Mouse (Mus musculus) heart, adult 8-10 months (tissue): ENCODE data around the gene Nit1. TPM values are rescaled to one million over a fixed set of nuclear protein-coding genes. Genes with fewer than 3 reads are reported as not detected.
A peak's percentile ranks its signal among the peaks of the same experiment; 100 is the strongest.

Source experiments
- DNase-seq: peaks from one replicate; pipeline ENCODE4 v3.0.0; 2022; ENCODE audit warnings: low spot score
- total RNA-seq, 4 experiments: library from RNA; stranded (reverse); gene quantifications; 2 replicates each; pipeline ENCODE4 v1.2.4; 2022

Gene Nit1
- 10 to 100 TPM; 26.9 to 36.8 (median 29.4) TPM for total RNA-seq

DNA sequence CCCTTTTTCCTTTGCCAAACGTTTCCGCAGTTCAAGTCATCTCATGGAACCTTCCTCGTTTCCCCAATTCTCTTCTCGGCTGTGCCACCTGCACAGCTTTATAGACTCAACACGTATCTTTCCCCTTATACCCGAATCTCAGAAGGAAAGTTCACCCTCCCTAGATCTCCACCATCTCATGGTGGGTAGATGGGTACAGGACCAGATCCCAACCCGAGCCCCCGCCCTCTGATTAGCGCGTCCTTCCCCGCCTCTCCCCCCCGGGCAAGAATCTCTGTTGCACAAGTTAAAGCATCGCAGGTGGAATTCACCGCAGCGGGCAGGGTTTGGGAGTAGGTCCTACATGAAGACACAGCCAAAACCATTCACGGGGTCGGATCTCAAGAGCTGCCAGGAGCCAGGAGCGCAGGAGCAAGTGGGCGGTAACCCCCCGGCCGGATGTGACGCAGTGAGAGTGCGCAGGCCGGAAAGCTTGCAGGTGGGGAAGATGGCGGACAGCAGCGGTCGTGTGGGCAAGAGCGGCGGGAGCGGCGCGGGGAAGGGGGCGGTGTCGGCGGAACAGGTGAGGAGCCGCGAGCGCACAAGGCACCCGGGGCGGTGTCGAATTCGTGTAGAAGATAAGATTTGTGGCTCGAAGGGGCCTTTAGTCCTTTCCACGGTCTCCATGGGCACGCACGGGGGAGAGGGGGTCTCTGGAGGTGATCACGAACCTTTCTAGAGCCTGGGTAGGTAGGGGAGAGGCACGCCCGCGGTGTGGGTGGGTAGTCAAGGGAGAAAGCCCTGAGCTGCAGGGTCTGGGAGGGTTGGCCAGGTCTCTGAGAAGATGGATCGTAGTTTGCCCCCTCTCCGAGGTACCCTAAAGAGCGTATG lies at the start of gene Nit1, which contains the start of gene Pfdn2:
Gene Nit1 (minus strand): TSS at position 422 of the 870 bp plus-strand sequence.
Gene Pfdn2 (plus strand): TSS at position 446 of the 870 bp plus-strand sequence.
- DNase-seq, result peak; percentile 91

DNA sequence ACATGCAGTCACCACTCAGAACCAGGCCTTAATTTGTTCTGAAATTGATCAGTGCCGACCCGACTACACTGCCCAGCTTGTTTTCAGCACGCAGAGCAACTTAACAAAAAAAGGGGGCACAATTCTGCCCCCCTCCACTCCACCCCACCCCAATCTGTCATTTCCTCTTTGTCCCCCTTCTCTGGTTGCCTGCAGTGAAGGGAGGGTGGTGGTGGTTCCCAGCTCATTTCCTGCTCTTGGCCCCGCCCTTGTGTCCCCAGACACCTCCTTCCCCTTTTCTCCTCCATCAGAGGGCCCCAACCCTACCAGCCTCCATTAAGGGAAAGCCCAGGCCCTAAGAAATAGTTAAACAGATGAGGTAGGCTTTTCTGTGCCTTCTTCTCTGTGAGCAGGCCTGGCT lies 44.7 kb upstream of the Nit1 start:
- DNase-seq, result peak; percentile 29

DNA sequence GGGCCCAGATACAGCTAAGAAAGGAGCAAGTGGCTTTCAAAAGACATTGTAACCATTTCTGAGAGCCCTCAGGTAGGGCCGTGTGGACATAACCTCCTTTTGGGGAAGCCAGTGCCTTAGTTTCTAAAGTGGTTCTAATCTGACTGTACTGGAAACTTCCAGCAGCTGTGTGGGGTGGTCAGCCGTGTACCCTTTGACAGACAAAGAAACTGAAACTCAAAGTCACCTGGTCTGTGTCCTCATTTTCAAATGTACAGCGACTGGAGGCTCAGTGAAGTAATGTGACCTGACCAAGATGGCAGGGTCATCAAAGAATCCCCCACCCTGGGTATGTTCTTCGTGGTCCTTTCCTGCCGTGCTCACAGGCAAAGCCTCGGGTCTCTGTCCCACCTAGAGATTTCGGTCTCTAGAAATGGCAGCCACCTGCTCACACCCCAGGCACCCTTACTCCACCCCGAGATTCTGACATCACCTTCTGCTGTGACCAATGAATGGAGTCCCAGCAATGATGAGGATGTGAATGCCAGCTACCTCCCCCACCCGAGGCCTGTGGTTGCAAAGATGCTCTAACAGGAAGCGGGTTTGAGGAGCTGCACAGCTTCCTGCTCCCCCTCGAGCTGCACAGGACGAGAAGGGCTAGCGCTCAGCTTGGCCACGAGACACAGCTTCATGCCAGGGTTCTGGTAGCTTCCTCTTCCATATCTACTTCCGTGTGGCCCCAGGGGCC lies 43.1 kb upstream of the Nit1 start, which contains the start of gene Arhgap30:
Gene Arhgap30 (plus strand): TSS at position 579 of the 727 bp plus-strand sequence.
- peak; percentile 59 for DNase-seq

DNA sequence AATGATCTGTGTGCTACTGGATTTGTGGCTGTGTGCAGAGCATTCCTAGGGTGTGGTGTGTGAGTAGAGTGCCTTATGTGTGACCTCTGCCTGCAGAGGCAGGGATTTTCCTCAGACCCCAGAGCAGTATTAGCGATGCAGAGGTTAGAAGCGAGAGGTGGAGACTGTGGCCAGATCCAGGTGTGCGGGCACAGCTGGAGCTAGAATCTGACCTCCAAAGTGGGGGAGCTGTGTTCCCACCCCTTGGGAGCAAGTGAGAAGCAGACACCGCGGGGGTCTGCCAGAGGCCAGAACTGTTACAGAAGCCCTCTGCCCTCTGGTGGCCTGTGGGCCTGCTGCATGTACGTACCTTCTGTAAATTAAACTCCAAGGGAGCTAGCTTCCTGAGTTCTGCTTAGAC lies 41.7 kb upstream of the Nit1 start:
- DNase-seq, result no peak

DNA sequence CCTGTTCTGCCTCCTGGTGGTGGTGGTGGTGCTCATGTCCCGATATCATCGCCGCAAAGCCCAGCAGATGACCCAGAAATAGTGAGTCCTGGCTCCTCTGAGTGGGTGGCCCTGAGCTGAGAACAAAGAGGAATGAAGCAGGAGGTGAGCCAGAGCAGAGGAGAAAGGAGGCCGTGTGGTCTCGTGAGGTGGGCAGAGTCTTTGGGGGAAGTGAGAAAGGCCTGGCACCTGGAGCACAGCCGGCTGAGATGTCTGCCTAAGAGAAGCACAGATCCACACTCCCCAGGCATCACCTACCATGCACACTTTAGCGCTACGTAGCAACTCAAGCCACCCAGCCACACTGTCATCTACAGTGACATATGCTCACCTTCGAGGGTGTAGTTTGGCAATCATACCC lies 39.7 kb upstream of the Nit1 start:
- no peak for DNase-seq

DNA sequence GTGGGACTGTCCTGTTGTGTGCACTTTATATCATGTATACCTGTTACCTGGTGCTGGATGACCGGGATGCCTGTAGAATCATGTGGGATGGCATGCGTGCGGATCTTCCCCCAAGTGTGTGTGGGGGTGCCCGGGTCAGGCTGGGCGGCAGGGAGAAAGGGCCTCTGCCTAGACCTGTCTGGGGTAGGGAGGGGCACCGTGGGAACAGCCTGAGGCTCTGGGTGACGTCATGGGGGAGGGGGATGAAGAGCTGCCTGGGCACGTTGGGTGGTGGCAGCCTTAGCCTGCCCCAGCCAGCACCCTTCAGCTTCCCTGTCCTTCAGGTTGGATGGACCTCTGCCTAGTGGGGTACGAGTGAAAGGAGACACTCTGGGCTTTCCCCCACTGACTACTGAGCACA lies 38.9 kb upstream of the Nit1 start:
- DNase-seq, result no peak

DNA sequence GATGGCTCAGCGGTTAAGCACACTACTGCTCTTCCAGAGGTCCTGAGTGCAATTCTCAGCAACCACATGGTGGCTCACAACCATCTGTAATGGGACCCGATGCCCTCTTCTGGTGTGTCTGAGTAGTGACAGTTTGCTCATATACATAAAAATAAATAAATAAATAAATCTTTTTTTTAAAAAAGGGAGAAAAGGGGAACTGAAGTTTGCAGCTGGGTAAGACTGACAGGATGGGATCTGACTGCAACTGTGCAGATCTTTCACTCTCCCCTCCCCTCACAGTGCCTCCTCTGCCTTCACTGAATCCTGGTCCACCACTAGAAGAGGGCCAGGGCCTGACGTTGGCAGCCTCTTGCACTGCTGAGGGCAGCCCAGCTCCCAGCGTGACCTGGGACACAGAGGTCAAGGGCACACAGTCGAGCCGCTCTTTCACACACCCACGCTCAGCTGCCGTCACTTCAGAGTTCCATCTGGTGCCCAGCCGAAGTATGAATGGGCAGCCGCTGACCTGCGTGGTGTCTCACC lies 36.7 kb upstream of the Nit1 start:
- no peak for DNase-seq

DNA sequence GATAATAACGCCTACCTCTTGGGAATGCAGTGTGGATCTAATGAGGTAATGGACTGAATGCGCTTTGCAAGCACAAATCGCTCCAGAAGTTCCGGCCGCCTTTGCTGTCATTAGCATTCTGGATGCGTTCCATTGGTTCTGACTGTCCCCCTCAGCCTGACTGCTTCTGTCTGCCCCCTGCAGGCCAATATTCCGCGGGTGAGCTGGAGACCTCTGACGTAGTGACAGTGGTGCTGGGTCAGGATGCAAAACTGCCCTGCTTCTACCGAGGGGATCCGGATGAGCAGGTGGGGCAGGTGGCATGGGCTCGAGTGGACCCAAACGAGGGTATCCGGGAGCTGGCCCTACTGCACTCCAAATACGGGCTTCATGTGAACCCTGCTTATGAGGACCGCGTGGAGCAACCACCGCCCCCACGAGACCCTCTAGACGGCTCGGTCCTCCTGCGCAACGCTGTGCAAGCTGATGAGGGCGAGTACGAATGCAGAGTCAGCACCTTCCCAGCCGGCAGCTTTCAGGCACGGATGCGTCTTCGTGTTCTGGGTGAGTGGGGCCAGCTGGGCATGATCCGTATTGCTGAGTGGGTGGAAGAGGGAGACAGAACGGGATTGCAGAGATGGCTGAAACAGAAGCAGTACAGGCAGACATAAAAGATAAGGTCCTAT lies 34.6 kb upstream of the Nit1 start:
- DNase-seq, result peak; percentile 80

DNA sequence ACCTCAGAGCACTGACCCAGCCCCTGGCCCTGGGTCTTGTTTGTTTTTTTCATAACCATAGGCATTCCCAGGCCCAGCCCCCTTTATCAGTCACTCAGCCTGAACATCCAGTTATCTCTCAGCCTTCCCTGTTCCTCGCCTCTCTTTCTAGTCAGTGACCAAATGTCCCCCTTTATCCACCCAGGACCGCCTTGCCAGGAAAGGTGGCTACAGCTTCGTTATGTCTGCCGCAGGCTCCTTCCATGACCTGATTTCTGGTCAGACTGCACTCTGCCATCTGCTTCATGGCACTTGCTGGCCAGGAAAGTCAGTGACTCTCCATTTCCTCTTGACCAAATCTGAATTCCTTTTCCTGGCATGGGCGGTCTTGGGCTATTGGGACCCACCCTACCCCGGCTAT lies 32.9 kb upstream of the Nit1 start:
- no peak for DNase-seq

DNA sequence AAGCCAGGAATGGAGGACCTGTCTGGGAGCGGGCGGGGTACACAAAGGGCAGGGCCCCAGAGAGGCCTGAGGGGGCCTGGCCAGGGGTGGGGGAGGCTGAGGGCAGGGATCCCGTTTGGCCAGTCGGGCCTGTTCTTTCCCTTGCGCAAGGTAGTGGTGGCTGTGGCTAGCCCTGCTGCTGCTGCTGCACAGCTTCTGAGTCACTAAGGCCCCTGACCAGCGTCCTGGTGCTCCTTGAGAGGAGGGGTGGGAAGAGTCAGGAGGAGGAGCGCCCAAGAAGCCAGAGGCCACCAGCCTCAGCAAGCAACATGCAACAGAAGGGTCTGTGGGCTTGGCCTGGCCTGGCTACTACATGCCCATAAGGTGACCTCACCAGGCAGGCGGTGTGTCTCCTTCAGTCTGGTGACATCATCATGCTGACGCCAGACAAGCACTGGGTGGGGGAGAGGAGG lies 30.2 kb upstream of the Nit1 start:
- DNase-seq, result no peak

DNA sequence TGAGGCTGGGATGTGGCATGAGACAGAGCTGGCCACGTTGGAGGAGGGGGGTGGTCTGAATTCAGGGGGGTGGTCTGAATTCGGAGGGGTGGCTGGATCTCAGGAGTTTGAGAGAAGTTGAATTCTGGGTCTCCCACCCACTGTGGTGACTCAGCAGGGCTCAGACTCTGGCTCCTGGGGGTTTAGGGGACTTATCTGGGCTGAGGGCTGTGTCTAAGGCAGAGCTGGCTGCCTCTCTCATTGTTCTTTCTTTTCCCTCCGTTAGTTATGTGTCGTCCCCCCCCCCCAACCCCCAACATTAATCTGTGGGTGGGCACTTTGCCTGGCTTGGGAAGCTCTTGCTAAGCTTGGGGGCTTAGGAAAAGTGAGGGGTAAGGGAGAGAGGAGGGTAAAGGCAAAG lies 28.5 kb upstream of the Nit1 start:
- no peak for DNase-seq

DNA sequence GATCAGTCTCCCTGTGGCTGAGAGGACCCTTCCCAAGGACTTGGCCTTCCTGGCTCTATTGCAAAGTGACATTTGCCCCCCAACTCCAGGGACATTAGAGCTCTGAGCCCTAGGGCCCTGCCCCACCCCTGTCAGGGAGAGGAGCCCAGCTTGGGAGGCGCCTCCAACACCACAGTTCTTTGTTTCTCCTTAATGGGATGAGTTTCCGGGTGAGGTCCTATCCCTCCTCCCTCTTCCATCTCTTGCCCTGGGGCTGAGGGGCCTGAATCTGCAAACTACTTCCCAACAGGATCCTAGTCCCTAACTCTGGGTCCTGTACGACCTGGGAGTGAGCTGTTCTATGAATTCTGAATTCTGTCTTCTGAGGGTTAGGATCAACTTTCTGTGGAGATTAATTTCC lies 27.4 kb upstream of the Nit1 start:
- DNase-seq, result no peak

DNA sequence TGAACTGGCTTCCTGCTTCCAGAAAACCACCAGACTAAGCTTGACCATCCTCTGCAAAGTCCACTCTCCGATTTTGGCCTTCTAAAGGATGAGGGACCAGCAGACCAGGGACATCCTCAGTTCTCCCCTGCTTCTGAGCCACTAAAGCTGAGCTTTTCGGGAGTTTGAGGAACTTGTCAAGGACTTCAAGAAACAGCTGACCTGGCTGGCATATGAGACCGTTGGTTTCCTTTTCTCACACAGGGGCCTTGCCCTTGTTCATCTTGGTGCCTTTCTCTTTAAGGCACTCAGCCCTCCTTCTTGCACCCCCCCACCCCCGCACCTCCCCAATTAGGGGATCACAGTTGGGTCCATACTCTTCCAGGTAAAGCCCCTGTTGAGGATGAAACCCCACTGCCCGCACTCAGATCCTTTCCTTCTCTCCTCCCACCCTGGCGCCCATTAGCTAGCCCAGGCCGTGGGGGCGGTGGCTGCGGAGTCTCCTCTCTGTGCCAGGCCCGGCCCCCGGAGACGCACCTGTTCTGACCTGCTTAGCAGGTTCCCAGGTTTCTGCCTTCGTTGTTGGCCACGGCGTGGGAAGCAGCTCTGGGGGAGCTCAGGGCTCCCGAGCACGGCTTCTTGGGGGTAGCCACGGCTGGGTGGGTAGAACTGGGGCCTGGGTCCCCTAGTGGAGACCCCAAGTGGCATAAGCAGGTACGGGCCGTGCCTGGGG lies 24.6 kb upstream of the Nit1 start, which contains the start of gene Nectin4:
Gene Nectin4 (plus strand): TSS at position 255 of the 712 bp plus-strand sequence.
- DNase-seq, result no peak

DNA sequence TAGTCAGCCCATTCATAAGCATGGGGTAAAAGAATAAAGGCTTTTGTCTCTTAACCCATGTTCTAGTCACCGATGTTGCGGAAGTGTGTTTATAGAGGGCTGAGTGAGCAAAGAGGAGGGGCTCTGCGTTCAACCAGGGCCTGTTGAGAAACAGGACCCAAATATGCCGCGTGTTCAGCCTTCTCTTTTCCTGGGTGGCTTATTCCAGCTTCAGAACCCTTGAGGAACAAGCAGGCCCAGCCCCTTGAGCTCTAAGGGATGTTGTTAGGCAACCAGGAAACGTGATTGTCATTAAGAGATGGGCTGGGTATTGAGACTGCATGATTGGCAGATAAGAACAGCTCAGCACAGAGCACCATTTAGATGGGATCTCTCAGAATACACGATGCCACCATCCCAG lies 20.5 kb upstream of the Nit1 start:
- no peak for DNase-seq

DNA sequence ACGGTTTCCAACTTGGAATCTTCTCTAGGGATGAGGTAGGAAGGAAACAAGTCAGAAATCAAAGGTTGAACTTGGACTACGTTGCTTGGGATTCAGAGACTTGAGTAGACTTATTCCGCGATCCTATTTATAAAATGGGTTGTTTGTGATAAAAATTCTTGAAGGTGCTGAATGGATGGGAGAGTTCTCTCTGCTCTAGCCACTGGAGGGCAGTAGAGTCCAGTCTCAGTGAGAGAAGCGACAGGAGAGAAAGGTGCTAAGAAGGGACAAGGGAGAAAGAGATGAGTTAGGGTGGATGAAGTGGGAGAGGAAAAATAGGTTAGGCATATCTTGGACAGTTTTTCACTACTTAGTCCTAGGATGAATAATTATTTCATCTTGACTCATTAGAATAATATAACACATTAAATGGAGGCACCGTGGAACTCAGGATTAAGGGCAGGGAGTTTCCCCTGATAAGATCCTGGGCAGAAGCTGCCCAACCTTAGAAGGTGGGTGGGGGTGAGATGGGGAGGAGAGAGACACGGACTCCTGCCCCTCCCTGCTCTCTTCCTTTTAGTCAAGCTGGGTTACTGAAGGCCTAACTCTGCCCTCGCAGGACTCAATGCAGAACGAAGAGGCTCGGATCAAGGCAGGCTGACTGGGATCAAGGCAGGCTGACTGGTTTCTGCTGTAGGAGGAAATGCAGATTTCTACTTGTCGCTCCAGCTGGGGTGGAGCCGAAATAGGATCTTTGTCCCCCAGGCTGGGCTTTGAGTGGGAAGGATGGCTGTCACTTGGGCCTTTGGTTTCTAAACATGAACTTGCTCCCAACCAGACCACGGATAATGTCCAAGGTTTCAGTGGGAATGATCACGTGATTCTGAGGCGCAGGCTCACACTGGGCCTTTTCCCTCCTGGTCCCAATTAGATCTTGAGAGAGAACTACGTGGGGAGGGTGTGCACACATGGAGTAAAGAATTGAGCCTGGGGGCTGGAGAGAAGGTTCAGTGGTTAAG lies 16.0 kb upstream of the Nit1 start:
- peak; percentile 75 for DNase-seq

DNA sequence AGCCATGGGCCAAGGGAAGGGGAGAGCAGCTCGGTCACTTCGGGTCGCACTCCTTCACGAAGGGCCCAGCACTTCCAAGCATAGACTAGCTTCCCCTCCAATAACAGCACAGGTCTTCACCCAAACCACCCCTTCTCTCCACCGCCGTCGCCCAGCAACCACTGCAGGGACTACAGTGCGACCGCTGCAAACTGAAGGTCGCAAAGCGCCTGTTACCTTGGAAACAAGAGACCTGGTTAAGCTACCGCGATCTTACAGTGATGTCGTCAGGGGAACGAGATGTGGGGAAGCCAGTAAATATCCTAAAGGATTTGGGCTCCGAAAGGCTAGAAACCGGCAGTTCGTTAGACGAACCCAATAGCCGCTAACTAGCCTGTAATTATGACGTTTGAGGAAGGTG lies 15.2 kb upstream of the Nit1 start, which contains the start of gene Klhdc9:
Gene Klhdc9 (minus strand): TSS at position 143 of the 400 bp plus-strand sequence.
- DNase-seq, result peak; percentile 58

DNA sequence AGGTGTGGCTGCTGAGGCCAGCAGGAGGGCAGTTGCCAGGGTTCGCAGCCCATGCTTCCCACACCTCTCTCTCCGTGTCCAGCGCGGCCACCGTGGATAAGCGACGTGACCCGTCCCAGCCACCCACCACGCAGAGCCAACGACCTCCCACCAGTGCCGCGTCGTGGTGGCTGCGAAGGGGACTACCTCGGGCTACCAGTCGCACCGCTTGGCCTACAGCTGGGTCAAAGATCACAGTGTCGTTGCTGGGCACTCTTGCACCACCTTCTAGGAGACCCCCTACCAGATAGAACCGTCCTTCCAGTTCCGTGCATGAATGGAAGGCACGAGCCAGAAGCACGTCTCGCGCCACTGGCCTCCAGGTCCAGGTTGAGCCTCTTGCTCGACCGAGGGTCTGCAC lies 14.8 kb upstream of the Nit1 start:
- DNase-seq, result no peak

DNA sequence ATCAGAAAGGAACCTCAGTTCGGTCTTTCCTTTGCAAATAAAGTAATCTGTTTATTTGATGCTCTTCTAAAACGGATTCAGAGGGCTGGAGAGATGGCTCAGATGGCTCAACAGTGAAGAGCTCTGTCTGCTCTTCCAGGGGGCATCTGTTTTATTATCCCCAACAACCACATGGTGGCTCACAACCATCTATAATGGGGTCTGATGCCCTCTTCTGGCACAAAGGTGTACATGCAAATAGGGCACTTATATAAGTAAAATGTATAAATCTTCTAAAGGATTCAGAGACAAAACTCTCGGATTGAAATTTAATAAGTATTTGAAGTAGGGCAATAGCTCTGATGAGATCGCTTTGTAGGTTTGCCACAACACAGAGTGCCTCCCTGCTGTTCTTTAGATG lies 13.0 kb upstream of the Nit1 start:
- DNase-seq, result no peak

DNA sequence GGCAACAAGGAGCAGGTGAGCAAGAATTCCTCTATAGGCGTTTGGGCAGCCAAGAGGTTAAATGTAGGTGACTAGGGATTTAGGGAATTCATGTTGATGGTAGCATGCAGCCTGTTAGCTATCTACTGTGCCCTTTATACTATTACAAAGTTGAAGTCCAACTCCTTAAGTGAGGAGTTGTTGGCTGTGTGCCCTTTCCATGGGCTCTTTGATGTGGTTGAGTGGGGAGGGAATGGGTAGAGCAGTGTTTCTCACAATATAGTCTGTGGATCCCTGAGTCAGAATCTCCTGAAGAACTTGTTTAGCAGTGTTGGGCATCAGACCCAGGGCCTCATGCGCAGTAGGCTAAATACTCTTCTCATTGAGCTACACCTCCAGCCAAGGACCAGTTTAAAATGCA lies 11.4 kb upstream of the Nit1 start:
- DNase-seq, result no peak

DNA sequence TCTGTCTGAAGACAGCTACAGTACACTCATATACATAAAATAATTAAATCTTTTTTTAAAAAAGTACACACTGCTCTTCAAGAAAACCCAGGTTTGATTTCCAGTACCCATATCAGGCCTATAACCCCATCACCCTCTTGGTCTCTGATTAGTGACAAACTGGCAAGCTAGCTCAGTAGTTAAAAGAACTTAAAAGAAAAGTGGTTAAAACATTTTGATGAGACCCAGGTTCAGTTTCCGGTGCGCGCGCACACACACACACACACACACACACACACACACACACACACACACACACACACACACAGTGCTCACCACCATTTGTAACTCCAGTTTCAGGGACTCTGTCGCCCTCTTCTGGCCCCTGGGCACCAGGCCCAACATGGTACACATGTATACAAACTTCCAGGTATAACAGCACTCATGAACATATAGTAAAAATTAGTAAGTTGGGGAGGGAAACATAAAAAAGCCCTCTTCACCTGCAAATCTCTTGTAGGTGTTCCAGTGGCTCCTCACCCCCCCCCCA lies 10.4 kb upstream of the Nit1 start:
- no peak for DNase-seq
